Comparison of ENCODE assay signal across 24 mouse cellular contexts in the genomic region with DNA sequence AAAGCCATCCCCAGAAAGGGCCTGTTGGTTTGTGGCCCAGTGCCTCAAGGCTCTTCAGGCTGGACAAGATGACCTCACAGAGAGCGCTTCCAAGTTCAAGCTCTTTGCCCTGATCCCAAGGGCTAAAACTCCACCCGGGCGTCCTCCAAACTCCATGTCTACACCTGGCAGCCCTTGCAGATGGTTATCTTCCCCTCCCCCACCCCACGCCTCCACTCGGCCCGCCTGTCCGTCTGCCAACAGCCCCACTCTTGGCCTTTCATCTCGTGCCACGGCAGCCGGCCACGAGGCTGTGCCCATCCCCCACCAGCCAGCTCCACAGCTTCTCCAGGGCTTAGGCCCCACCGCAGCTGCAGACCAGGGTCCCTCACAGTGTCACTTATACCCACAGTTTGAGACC. TPM values are rescaled to one million over a fixed set of nuclear protein-coding genes. Genes with fewer than 3 reads are reported as not detected.
DNase-seq lines count a peak whose midpoint lies in the region; ATAC-seq and TF ChIP-seq lines count a peak whose summit lies in the region.
"Had no signal": no experiment of that assay in that cellular context is flagged by ENCODE, and none has a peak within 500 bp of the region (broad histone marks: within the 10 kb centered on the region; RNA-seq: fewer than 3 reads in every experiment).

No protein-coding gene starts in this region.

- no peaks in the 10 kb centered on the region for H3K9me3 ChIP-seq in heart, embryonic 10.5 days
- H3K9me3 ChIP-seq in heart, embryonic 11.5 days (replicated peaks; ENCODE audit: control insufficient read depth, low read length): no peaks in the 10 kb centered on the region
- H3K9me3 ChIP-seq: liver, embryonic 13.5 days had no signal

- TF ChIP-seq POLR2A in lung, adult 2 months (IDR thresholded peaks at IDR 0.05; ENCODE audit: borderline replicate concordance, extremely low read depth, low read depth, low read length): no peak

- no peak overlapping the region for H3K4me2 ChIP-seq in heart, embryonic 11.5 days
- H3K4me2 ChIP-seq: hindbrain, embryonic 14.5 days; liver, embryonic 13.5 days had no signal

- H3K4me3 ChIP-seq in heart, embryonic 10.5 days: no peak overlapping the region
- no peak overlapping the region for H3K4me3 ChIP-seq in heart, embryonic 11.5 days (ENCODE audit: low read depth, low read length)
- H3K4me3 ChIP-seq in lung, adult 2 months (replicated peaks; ENCODE audit: extremely low read depth, low read depth, low read length): no peak overlapping the region
- H3K4me3 ChIP-seq: erythroblast, embryonic 14.5 days; liver, embryonic 13.5 days had no signal

- no peak for ATAC-seq in heart, embryonic 11.5 days (replicated peaks; ENCODE audit: insufficient number of reproducible peaks, low FRiP score, low TSS enrichment)
- ATAC-seq in megakaryocyte, adult 5-6 weeks (ENCODE audit: poor library complexity, severe bottlenecking): no peak
- ATAC-seq: CD4-positive, CD25-positive, alpha-beta regulatory T cell, adult 4 months; forebrain, postnatal 0 days had no signal

- peak overlapping the region; percentile 37; the same call in 1 of the 2 replicates for H3K27ac ChIP-seq in heart, embryonic 10.5 days
- no peak overlapping the region for H3K27ac ChIP-seq in heart, embryonic 11.5 days (ENCODE audit: low read depth, low read length)
- H3K27ac ChIP-seq: hindbrain, embryonic 14.5 days; liver, embryonic 13.5 days had no signal

- DNase-seq in heart, embryonic 10.5 days (ENCODE audit: low spot score): no peak
- DNase-seq in adrenal gland, adult 2 months: peak; percentile 68
- DNase-seq in adrenal gland, adult 8-10 months: peak; percentile 14
- DNase-seq in lung, adult 2 months: peak; percentile 14
- no peak for DNase-seq in kidney, adult 18-20 months
- no peak for DNase-seq in testis, postnatal 14 days (ENCODE audit: low spot score)
- DNase-seq: cerebellum, adult 18-20 months; forebrain, postnatal 0 days; kidney, adult 11 months; kidney, postnatal 14 days; layer of hippocampus, adult 9-11 months; liver, embryonic 13.5 days; right cerebral cortex, adult 18-20 months; thymus, postnatal 4 days had no signal

- H3K36me3 ChIP-seq in heart, embryonic 10.5 days: no peaks in the 10 kb centered on the region
- no peaks in the 10 kb centered on the region for H3K36me3 ChIP-seq in heart, embryonic 11.5 days (ENCODE audit: control insufficient read depth, insufficient read depth, low read length)
- H3K36me3 ChIP-seq: liver, embryonic 13.5 days had no signal

- no peak for TF ChIP-seq CTCF in lung, adult 2 months (IDR thresholded peaks at IDR 0.05; ENCODE audit: insufficient read depth, low read length)

- WGBS in heart, embryonic 10.5 days: 57% methylated on average over 12 of the region's 12 CpGs
- WGBS in heart, embryonic 11.5 days (ENCODE audit: insufficient replicate concordance): 50% methylated on average over 12 of the region's 12 CpGs
- 30% methylated on average over 12 of the region's 12 CpGs for WGBS in lung, adult 2 months

- H3K4me1 ChIP-seq in heart, embryonic 10.5 days: peaks cover 26% of the 10 kb centered on the region
- H3K4me1 ChIP-seq in heart, embryonic 11.5 days (ENCODE audit: control insufficient read depth, insufficient read depth, low read length): peaks cover 3% of the 10 kb centered on the region; the same call in 1 of the 2 replicates
- no peaks in the 10 kb centered on the region for H3K4me1 ChIP-seq in lung, adult 2 months (ENCODE audit: control insufficient read depth, insufficient read depth, low read length)
- H3K4me1 ChIP-seq: liver, embryonic 13.5 days had no signal

- peaks cover 62% of the 10 kb centered on the region for H3K27me3 ChIP-seq in heart, embryonic 10.5 days (ENCODE audit: insufficient read depth, poor library complexity, severe bottlenecking)
- H3K27me3 ChIP-seq in heart, embryonic 11.5 days (ENCODE audit: control insufficient read depth, insufficient read depth, low read length): peaks cover 22% of the 10 kb centered on the region

- no peak overlapping the region for H3K9ac ChIP-seq in heart, embryonic 11.5 days (ENCODE audit: low read depth, low read length)
- H3K9ac ChIP-seq: forebrain, postnatal 0 days; hindbrain, embryonic 14.5 days; liver, embryonic 13.5 days had no signal

RNA-seq across cellular contexts. Expression of a gene that starts 33.2 kb away (rescaled TPM):
- 0.43 and 1.2 TPM in 2 replicates for polyA plus RNA-seq in heart, embryonic 10.5 days (2016; fragmentation: Nextera tagmentation; extraction: Ambion mirVana)
- not detected in 2 replicates for polyA plus RNA-seq in heart, embryonic 11.5 days (2014; fragmentation: Nextera tagmentation; extraction: Ambion mirVana)
- under 1 TPM in 1 of 2 experiments, not detected in 1; 0.21 TPM for total RNA-seq in adrenal gland, adult 2 months (2021)
- 0.17 and 0.25 TPM in 2 replicates for polyA plus RNA-seq in adrenal gland, adult 2 months (2012; rRNA removed)
- total RNA-seq in adrenal gland, adult 8-10 months (2022): under 1 TPM in 2 of 4 experiments, not detected in 2; 0.28 to 0.32 TPM
- 0.20 and 0.50 TPM in 2 replicates for polyA plus RNA-seq in lung, adult 2 months (2012; rRNA removed)
- total RNA-seq in megakaryocyte, adult 5-6 weeks (2015): not detected in 2 replicates
- total RNA-seq in megakaryocyte, adult 5-6 weeks (2017): not detected in 2 replicates
- total RNA-seq: forebrain, postnatal 0 days; gastrocnemius, postnatal 4 days; left cerebral cortex, postnatal 25 days; megakaryocyte-erythroid progenitor cell, adult 5-6 weeks; MEL had no signal
- polyA plus RNA-seq: CD4-positive, CD25-positive, alpha-beta regulatory T cell, adult 4 months; erythroblast, embryonic 14.5 days; hindbrain, embryonic 14.5 days; neural tube, embryonic 14.5 days had no signal

RNA-seq across cellular contexts. Expression of a gene that starts 59.4 kb away (rescaled TPM):
- 3.2 and 5.9 TPM in 2 replicates for polyA plus RNA-seq in heart, embryonic 10.5 days (2016; fragmentation: Nextera tagmentation; extraction: Ambion mirVana)
- 0.30 and 0.40 TPM in 2 replicates for polyA plus RNA-seq in heart, embryonic 11.5 days (2014; fragmentation: Nextera tagmentation; extraction: Ambion mirVana)
- total RNA-seq in adrenal gland, adult 2 months (2021): under 1 TPM in 1 of 2 experiments, not detected in 1; 0.10 TPM
- polyA plus RNA-seq in adrenal gland, adult 2 months (2012; rRNA removed): 0.03 and 0.07 TPM in 2 replicates
- total RNA-seq in adrenal gland, adult 8-10 months (2022): not detected
- 0.05 and 2.0 TPM in 2 replicates for polyA plus RNA-seq in lung, adult 2 months (2012; rRNA removed)
- 0.04 TPM in 1 of 2 replicates, not detected in the other for total RNA-seq in megakaryocyte, adult 5-6 weeks (2015)
- not detected in 2 replicates for total RNA-seq in megakaryocyte, adult 5-6 weeks (2017)
- total RNA-seq: left cerebral cortex, postnatal 25 days; megakaryocyte-erythroid progenitor cell, adult 5-6 weeks; MEL had no signal
- polyA plus RNA-seq: erythroblast, embryonic 14.5 days; forebrain, postnatal 0 days; neural tube, embryonic 14.5 days had no signal

Comparison
In these comparisons a context has a peak if more than half of its experiments do, and no peak if none do; other contexts are left out.
1. DNase-seq: peak in adrenal gland, adult 2 months (single experiment), adrenal gland, adult 8-10 months (single experiment) and lung, adult 2 months (single experiment); none in heart, embryonic 10.5 days (single experiment), kidney, adult 18-20 months (single experiment) and testis, postnatal 14 days (single experiment).